Mouse (Mus musculus) left cerebral cortex, postnatal 4 days (tissue): ENCODE results near the gene Tomm70a. TPM values are rescaled to one million over a fixed set of nuclear protein-coding genes. Genes with fewer than 3 reads are reported as not detected.
A peak's percentile ranks its signal among the peaks of the same experiment; 100 is the strongest.

Experiments used
- DNase-seq: peaks from one replicate; pipeline ENCODE4 v3.0.0-alpha.2; 2022
- intact Hi-C: fragments of 180-260 bp; cut with DNase I; formaldehyde crosslinking; loops from one replicate; pipeline ENCODE4 v1.15.1; 2025
- total RNA-seq, 2 experiments: library from RNA; stranded (reverse); gene quantifications; 2 replicates each; pipeline ENCODE4 v1.2.3; 2021

Gene Tomm70a
- total RNA-seq, result 100 to 1,000 TPM; 112 to 113 TPM

DNA sequence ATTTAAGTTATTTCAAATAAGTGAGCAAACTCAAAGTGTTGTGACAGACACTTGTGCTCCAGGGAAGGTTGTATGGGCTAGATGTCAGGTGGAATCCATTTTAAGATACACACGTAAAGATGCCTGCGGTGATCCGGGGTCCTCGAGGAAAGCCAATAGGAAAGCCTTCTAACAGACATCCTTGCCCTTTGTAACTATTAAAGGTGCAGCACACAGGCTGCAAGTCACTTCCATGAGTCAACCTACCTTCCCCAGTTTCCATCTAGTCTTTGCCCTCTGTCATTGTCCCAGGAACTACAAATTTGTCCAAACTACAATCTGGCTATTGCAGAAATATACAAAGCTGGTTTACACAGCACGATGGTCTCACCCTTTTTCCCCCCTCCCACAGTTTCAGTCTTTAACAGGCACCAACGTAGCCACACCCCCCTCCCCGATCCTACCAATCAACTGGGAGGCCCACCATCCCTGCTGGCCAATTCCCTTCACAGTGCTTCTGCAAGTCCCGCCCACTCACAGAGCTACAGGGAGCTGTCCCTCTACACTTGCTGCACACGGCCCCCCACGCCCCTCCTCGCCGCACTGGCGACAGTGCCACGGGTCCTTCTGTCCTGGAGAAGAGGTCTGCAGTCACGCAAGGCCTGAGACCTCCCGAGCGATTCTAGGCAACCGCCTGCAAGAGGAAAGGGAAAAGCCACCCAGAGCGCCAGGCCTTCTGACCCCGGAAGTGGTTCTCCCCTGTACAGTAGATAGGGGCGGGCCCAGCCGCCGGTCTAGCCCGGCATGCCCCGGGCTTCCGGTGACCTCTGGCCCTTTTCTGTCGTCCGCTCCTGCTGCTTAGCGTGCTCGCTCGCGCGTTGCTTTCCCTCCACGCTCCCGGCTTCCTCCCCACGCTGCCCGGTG, at the start of gene Tomm70a:
Tomm70a (plus strand) TSS at position 791 of the 903 bp plus-strand sequence.
- DNase-seq, result peak; percentile 94
- intact Hi-C loops, result no loop called here

DNA sequence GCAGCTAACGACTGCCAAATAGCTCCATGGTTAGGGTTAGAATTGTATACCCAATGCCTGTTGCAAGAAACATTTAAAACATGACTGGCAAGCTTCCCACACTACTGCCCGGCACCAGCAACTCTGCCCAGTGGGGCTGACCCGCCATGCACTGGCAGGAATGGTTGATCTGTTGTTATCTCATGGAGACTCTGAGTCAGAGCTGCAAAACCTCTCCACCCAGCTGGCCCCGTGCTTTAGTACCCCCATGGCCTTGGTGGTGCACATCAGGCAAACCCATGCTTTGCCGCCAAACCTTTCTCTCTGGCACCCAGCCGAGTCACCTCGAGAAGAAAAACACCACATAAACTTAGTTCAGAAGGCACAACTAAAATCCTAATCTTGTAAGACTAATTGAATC, 45.5 kb upstream of the Tomm70a start:
- no peak for DNase-seq
- intact Hi-C loops, result no loop called here

DNA sequence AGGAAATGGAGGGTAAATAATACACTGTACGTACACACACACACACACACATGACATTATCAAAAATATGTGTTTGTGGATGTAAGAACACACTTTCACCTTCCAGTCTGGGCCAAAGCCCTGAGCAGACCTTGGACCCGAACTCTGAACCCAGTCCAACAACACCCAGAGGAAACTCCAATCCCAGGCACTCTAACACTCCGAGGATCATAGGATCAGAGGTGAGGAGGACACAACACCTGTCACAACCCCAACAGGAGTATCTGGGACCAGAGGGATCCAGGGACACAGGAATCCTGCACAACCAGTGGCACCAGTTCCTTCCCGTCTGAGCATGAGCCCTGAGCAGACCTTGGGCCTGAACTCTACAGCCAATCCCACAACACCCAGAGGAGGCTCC, 41.9 kb upstream of the Tomm70a start:
- no peak for DNase-seq
- intact Hi-C loops, result no loop called here

DNA sequence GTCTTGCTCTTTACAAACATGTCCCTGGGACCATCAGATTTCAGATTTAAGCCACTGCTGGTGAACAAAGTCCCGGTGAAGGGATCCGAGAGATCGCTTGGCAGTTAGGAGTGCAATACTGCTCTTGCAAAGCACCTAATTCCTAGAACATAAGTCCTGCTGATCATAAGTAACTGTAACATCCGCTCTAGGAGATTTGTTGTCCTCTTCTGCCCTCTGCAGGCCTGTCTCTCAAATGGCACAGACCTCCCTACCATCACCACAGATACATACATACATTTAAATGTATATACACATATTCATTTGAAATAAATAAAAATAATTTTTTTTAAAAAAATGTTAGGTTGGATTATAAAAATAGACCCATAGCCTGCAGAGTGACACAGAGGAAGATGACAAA, 29.0 kb upstream of the Tomm70a start:
- intact Hi-C loops, result loop anchor here (5.0 kb wide), 1 partner anchor 320 kb away; no protein-coding TSS in a partner anchor
- DNase-seq, result peak; percentile 41

DNA sequence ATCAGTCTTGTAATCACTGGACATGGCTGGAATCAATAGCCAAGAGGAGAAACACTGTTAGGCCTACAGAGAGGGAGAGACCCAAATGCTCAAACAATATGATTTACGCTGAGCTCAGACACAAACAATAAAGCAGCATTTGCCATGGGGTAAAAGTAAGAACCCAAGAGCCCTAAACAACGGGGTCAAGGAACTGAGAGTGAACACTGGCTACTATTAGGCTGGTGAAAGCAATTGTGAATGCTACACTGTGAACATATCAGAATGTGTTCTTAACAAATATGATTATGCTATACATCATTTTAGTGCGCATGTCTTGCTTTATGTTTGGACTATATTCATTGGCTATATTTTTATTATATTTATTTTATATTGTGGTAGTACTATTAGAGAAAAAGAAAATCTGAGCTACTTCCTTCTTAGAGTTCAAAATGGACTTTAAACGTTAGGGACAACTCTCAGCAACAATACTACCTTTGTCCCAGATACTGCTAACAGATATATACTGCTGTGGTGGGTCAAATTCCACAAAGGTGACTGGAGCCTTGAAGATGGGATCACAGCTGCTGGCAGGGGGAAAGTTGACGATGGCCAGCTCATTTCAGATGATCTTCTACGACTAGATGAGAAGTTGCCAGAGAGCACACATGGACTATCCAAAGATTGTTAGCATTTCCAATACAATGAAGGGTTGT, 28.4 kb upstream of the Tomm70a start:
- no peak for DNase-seq
- intact Hi-C loops, result loop anchor here (5.0 kb wide), 1 partner anchor 321 kb away; no protein-coding TSS in a partner anchor

DNA sequence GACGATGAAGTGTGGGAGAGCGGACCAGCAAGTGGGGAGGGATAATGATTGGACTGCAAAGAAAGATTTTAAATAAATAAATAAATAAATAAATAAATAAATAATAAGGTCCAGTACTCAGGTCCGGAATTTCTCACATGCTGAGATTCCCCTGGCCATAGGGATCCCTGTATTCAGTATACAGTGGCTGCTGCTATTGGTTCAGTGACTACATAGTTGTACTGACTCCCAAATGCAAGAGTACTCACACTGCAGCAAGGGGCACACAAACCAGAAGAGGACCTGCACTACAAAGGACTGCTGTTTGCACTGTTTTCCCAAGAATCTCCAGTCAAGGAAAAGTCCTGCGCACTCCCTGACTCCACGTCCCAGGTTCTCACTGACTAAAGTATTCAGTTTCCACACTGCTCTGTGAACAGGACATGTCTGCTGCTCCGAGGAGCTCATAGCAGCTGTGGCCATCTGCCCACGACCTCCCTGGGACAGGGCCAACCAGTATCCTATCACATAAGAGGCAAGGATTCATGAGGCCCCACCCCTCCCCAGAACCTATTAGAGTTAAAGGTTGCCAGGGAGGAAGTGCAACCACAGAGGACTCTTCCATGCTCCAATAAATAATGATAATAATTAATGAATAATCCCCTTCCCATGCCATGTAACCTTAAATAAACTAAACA, 22.9 kb upstream of the Tomm70a start:
- DNase-seq, result no peak
- intact Hi-C loops, result no loop called here

DNA sequence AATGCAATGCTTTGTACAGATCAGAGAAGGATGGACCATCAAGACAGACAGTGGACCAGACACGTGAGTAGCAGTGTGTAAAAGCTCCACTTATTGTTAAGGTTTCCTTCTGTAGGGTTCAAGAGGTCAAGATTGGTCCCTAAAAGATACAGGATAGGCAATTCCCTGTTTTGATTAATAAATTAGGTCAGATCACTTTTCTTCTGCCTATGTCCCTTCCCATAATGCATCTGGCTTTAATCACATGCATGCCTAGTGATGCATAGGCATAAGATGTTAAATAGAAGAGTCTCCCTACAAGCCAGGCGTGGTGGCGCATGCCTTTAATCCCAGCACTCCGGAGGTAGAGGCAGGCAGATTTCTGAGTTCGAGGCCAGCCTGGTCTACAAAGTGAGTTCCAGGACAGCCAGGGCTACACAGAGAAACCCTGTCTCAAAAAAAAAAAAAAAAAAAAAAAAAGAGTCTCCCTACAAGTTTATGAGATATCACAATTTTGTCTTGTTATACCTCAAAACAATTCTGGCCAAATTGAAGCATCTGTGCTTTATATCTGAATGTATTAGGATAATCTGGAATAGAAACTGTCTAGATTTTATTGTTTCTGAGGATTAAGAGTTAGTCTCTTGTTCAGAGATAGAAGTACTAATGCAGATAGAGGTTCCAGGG, 21.8 kb upstream of the Tomm70a start:
- no peak for DNase-seq
- intact Hi-C loops, result no loop called here

DNA sequence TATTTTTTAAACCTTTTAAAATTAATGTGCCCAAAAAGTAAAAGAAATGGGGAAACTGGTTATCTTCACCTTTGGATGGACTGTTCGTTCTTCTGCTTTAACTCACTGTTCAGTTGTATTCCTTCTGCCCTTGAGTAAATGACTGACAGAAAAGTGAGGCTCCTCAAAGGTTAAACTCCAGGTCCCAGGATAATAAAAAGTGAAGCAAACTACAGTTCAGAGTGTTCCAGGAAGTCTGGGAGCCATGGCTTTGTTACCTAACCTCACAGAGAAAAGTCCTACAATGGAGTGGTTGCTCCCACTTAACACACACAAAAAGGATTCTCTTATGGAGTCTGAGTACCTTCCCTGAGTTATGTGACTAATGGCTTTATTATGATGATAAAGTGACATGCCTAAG, 20.3 kb upstream of the Tomm70a start:
- no peak for DNase-seq

DNA sequence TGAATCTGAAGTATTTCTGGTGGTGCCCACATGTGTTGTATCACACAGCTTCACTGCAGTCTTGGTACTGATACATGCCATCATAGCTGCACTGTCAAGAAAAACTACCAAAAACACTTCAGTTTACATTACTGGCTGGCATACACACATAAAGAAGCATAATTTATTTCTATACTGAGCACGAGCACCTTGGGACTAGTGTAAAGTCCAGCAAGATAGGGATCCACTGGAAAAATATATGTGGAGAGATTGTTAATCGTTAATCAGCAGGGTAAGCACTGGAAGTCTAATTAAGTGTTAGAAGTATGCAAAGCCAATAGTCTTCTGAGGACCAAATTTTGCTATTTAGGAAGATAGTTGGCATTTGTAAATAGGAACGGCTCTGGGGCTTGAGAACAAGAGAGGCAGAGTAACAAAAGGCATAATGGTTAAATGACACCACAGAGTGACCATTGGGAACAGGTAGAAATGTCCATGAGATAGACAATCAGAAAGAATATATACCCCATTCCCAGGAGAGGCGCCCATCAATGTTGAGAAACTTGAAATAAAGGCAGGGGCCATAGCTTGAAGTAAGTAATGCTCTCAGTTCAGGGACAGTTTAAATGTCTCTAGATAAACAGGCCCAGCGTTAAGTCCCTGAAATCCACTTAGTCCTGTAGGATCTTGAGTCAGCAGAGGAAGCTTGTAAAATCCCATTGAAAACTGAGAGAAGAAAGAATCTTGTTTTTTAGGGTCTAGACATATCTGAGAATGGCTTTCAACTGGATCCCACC, 15.1 kb upstream of the Tomm70a start:
- intact Hi-C loops, result no loop called here
- DNase-seq, result no peak

More for the DNA sequence above, 20.3 kb upstream of the Tomm70a start:
- intact Hi-C loops, result no loop called here

DNA sequence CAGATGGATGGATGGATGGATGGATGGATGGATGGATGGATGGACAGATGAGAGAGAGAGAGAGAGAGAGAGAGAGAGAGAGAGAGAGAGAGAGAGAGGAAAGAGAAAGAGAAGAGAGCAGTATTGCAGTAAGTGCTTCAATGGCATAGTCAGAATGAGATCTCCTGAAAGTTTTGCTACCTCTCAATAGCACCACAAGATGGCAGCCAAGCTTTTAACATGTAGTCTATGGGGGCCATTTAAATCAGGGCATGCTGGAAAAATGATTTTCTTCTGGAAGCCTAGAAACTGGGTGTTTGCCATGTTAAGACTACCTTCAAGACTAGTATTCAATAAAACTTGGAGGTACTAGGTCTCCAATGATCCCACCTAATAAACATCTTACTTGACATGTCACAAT, 5.4 kb upstream of the Tomm70a start:
- no peak for DNase-seq
- intact Hi-C loops, result no loop called here

DNA sequence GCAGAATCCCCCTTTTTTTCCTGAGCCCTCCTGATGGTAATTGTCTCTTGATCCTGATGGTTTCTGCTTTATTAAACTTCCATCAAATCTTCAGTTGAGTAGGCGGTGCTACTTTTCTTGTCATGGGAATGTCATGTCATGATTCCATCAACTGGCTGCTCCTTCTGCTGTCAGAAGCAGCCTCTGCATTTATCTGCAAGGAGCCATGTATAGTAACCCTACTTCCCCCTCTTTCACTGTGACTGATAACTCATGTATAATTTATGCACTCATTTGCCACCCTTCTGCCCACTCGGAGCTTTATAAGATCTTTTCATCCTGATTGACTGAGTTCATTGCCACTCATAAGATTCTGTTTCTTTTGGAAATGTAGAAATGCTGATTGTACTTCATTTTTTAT, 3.9 kb upstream of the Tomm70a start:
- no peak for DNase-seq
- intact Hi-C loops, result no loop called here

DNA sequence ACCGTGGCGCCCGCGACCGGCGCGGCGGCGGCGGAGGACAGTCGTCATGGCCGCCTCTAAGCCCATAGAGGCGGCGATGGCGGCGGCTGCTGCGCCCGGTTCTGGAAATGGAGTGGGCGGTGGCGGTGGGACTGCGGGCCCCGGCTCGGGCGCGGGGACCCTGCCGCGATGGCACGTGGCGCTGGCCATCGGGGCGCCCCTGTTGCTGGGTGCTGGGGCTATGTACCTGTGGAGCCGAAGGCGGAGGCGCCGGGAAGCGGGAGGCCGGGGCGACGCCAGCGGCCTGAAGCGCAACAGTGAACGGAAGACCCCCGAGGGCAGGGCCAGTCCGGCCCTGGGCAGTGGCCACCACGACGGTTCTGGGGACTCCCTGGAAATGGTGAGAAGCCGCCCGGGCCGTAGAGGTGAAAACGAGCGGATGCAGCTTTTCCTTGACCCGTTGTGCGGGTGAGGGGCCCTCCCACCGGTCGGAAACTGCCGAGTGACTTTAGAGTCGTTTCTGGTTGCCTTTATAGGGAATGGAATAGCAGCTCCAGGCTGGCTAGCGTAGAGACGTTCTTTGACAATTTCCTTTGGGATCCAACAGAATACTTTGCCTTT, 413 bp downstream of the Tomm70a start:
- intact Hi-C loops, result no loop called here
- DNase-seq, result peak; percentile 33

DNA sequence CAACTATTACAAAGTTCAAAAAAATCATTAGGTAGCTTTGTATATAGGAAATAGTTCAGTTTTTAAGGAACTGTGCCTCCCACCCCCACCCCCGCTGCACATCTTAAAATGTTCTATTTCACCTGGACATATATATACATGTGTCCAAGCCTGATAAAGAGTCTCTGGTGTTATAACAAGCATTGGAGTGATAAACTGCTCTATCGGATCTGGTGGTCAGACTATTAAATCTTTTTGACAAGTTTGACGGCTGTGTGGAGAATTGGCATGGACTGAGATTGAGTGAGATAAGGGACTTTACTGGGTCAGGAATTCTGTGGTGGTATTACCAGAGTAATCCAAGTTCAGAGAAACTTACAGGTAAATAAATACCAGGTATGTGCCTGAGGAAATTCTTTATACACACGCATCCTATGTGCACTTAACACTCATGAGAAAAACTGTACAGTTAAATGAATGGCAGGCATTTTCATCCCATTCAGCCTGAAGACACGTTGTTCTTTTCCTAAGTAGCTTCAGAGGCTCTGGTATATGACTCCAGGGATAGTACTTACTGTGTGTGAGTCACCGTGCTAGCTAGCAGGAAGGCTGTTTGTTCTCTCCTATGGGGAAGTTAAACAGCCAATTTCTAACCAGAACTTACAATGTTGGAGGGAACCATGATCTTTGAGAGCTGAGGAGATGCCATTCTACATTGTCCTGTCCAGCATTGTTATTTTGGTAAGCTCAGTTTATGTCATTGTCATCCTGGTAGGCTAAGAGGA, 1.4 kb downstream of the Tomm70a start:
- DNase-seq, result no peak
- intact Hi-C loops, result no loop called here

DNA sequence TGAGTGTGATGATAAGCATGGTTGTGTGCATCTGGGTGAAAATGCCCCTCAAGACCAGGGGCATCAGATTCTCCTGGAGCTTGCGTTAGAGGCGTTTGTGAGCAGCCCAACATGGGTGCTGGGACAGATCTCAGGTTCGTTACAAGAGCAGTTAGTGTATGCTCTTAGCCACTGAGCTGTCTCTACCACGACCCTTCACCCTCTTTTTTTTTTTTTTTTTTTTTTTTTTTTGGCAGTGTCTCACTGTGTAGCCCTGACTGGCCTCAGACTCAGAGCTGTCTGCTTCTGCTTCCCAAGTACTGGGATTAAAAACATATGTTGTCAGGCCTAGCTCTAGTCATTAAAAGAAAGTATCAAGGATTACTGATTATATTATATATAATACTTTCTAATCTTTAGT, 4.8 kb downstream of the Tomm70a start:
- intact Hi-C loops, result no loop called here

DNA sequence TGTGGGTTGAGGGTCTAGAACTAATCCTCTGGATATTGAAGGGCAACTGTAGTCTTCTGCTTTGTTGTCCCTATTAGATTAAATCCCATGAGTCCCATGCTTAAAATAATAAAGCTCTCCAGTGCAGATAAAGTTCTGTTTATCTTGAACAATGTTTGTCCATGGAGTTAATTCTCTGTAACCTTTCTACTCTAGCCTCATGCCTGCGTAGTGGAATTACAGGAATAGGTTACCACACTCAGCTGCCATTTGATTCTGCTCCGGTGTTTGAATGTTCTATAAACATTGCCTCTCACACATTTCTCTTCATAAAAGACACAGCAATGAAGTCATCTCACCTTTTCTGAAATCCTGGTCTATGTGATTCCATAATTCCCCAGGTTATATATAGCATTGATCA, 6.3 kb downstream of the Tomm70a start:
- intact Hi-C loops, result no loop called here
- no peak for DNase-seq

More for the DNA sequence above, 4.8 kb downstream of the Tomm70a start:
- DNase-seq, result no peak

DNA sequence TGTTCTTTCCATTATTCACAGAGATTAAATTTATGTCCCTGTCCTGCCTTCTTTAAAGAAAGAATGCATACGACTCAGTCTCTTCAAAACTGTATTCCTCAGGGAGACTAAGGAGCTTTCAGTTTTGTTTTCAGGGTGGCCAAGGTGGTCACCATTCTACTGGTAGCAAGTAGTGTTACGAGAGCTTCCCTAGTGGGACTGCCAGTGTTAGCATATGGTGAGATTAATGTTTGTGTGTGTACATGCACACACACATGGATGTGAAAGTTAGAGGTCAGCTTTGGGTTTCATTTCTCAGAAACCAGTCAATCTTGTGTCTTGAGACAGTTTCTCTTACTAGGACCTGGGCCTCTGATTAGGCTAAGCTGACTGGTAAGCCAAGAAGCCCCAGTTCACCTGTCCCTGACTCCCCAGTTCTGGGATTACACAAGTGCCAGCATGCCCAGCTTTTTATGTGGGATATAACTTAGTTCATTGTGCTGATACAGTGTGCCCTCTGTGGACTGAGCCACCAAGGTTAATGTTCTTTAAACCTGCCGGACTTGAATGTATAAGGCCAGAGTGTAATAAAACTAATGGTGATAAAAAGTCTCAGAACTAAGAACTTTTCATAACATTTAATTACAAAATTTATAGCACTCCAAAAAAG, 9.4 kb downstream of the Tomm70a start:
- DNase-seq, result no peak
- intact Hi-C loops, result no loop called here

DNA sequence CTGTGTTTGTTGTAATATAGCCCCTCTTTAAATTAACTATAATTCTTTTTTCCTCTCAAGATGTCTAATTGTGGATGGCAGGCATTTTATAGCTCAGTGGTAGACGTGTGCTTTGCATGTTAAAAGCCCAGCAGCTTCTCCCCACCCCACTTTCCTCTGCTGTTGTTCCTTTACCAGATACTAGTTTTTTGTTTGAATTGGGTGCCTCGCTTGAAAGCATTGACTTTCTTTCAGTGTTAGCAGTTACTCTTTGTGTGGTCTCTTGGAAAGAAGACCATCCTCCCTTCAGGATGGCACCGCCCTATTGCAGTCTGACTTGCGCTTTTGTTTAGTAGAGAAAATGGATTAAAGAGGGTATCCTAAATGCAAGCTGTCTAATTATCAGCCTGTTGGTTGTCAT, 10.0 kb downstream of the Tomm70a start:
- intact Hi-C loops, result no loop called here
- DNase-seq, result no peak

DNA sequence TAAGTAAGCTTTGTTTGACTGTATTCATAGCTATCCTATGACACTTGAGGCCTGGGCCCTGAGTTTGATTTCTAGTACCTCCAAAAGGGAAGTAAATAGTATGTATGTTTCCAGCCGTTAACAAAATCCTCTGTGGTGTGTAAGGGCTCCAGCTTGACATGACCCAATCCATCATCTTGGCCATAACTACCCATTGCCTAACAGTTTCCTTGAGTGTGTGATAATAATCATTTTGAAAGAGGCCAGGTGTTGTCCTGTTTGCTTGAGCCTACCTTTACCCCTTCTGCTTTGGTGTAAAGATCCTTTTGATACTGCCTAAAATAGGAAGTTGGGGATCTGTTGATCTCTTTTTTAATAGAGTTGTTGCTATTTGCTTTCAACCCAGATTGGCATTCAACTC, 10.8 kb downstream of the Tomm70a start:
- intact Hi-C loops, result no loop called here
- DNase-seq, result no peak
